Mouse (Mus musculus) heart, postnatal 0 days (tissue): ENCODE results near the gene Sost. TPM values are rescaled to one million over a fixed set of nuclear protein-coding genes. Genes with fewer than 3 reads are reported as not detected.

Experiments used
- ATAC-seq: fragments of 200-750 bp; cut with Nextera tagmentation; 2 replicates; pipeline ENCODE4 v1.8.0; 2017; ENCODE audit warnings: low read depth, moderate number of reproducible peaks, moderate library complexity; ENCODE audit not compliant: insufficient read depth
- DNase-seq: peaks from one replicate; pipeline ENCODE4 v3.0.0-alpha.2; 2016; ENCODE audit warnings: low spot score
- H3K27ac ChIP-seq: fragments of 300-500 bp; sonication (generic); 2 replicates; pipeline ENCODE4 v1.5.1; 2014; ENCODE audit warnings: low read depth, mild to moderate bottlenecking
- H3K27me3 ChIP-seq: fragments of 300-500 bp; sonication (generic); 2 replicates; pipeline ENCODE4 v1.6.1; 2014; ENCODE audit warnings: low read length, mixed read lengths; ENCODE audit not compliant: control insufficient read depth, insufficient read depth
- H3K36me3 ChIP-seq: fragments of 300-500 bp; sonication (generic); replicated peaks from 2 replicates; pipeline ENCODE4 v1.6.1; 2014; ENCODE audit warnings: low read length, mixed read lengths; ENCODE audit not compliant: control insufficient read depth, insufficient read depth
- H3K4me1 ChIP-seq: fragments of 300-500 bp; sonication (generic); 2 replicates; pipeline ENCODE4 v1.6.1; 2014; ENCODE audit warnings: antibody characterized with exemption; ENCODE audit not compliant: control insufficient read depth, insufficient read depth
- H3K4me2 ChIP-seq: fragments of 300-500 bp; sonication (generic); 2 replicates; pipeline ENCODE4 v1.6.1; 2014; ENCODE audit warnings: low read depth, mild to moderate bottlenecking, low read length, moderate library complexity
- H3K4me3 ChIP-seq: fragments of 300-500 bp; sonication (generic); 2 replicates; pipeline ENCODE4 v1.5.1; 2014; ENCODE audit warnings: low read depth, low read length
- H3K9ac ChIP-seq: fragments of 300-500 bp; sonication (generic); replicated peaks from 2 replicates; pipeline ENCODE4 v1.6.1; 2014; ENCODE audit warnings: low read depth, low read length, mixed read lengths
- H3K9me3 ChIP-seq: fragments of 300-500 bp; sonication (generic); replicated peaks from 2 replicates; pipeline ENCODE4 v1.6.1; 2016; ENCODE audit warnings: low read length; ENCODE audit not compliant: control insufficient read depth
- CTCF ChIP-seq: IDR thresholded peaks from 2 replicates; pipeline ENCODE4 v1.5.1; 2016; ENCODE audit warnings: antibody characterized with exemption, control low read depth, low read depth
- EP300 ChIP-seq: IDR thresholded peaks from 2 replicates; pipeline ENCODE4 v1.6.1; 2016; ENCODE audit warnings: antibody characterized with exemption, low read depth
- WGBS: fragments of 180-500 bp; shearing (Covaris S2); extraction: QIAGEN DNeasy Blood & Tissue Kit; methylation state at CpG from one replicate; pipeline ENCODE4 v1.1.7; 2014; 5-methylcytosine and 5-hydroxymethylcytosine counted together
- polyA plus RNA-seq: library from polyadenylated mRNA; unstranded; fragments of >200 nt; fragmentation: Nextera tagmentation; extraction: Ambion mirVana; gene quantifications from 2 replicates; pipeline ENCODE4 v1.2.1, GENCODE M21; 2015
- total RNA-seq: library from RNA; depleted of rRNA; stranded (reverse); fragments of >200 nt; gene quantifications from 2 replicates; pipeline ENCODE4 v1.2.3, GENCODE M21; 2014; ENCODE audit warnings: low replicate concordance

The Sost gene
- total and polyA plus RNA-seq, 2 experiments from 2014 or later, result 2.7 to 6.5 TPM

DNA sequence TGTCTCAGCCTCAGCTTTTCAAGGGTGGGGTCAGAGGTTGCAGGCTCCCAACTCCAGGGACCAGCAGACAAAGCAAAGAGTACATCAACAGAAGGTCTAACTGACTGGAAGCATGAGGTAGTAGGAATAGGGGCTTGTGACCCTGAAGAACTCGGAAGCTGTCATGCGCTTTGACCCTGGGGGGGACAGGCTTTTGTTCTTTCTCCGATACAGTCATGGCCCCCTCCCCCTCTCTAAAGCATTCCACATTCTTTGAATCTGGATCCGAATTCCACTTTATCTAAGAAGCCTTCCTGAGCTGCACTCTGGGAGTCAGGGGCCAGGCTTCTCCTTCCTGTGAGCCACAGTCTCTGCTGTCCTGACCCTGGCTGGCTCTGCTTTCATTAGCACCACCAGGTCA lies 34.8 kb downstream of the Sost start:
- ATAC-seq (peak; percentile 39; the same call in 1 of the 2 replicates), DNase-seq (no peak)
- no peak overlapping the region for H3K4me2 ChIP-seq
- no peak overlapping the region for H3K9ac ChIP-seq
- no peaks in the 10 kb centered on the region for H3K36me3 ChIP-seq
- no peaks in the 10 kb centered on the region for H3K4me1 ChIP-seq
- 35% methylated on average over 4 of the region's 4 CpGs for WGBS
- no peaks in the 10 kb centered on the region for H3K27me3 ChIP-seq
- H3K27ac ChIP-seq, result no peak overlapping the region
- no peak overlapping the region for H3K4me3 ChIP-seq
- TF ChIP-seq CTCF (no peak), EP300 (no peak)
- H3K9me3 ChIP-seq, result no peaks in the 10 kb centered on the region

DNA sequence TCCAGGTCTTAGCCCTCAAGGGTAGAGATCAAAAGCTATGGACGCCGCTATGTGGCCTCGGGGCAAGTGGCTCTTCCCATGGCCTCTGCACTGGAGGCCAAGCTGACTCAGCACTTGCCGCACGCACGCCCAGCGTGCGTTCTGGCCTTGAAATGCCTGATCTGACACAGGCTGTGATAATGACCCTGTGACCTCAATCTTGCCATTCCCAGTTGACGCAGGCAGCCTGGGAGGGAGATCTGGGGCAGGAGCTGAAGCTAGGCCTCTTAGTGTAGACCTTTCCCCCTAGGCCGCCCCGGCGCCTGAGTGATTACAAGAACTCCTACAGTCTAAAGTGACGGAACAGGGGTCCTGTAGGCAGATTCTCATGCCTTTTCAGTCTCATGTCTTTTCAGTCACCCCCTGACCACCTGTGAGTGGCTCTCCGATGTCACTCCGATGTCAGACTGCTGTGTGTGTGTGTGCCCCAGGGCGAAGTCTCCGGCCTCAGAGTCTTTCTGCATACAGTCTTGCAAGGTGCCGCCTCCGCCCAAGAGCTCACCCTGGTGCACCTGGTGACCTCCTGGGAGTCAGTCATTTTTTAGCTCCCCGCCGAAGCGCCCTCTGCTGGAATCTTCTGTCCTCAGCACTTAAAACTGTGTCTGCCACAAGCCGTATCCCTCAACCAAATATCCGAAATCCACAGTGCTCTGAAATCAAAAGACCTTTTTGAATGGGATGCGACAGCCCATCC lies 38.6 kb downstream of the Sost start:
- H3K36me3 ChIP-seq, result no peaks in the 10 kb centered on the region
- no peak overlapping the region for H3K27ac ChIP-seq
- H3K4me2 ChIP-seq, result no peak overlapping the region
- no peaks in the 10 kb centered on the region for H3K27me3 ChIP-seq
- TF ChIP-seq CTCF (peak; percentile 39), EP300 (no peak)
- 50% methylated on average over 25 of the region's 25 CpGs for WGBS
- no peaks in the 10 kb centered on the region for H3K4me1 ChIP-seq
- no peak overlapping the region for H3K9ac ChIP-seq
- H3K4me3 ChIP-seq, result no peak overlapping the region
- ATAC-seq (no peak), DNase-seq (no peak)
- H3K9me3 ChIP-seq, result no peaks in the 10 kb centered on the region

DNA sequence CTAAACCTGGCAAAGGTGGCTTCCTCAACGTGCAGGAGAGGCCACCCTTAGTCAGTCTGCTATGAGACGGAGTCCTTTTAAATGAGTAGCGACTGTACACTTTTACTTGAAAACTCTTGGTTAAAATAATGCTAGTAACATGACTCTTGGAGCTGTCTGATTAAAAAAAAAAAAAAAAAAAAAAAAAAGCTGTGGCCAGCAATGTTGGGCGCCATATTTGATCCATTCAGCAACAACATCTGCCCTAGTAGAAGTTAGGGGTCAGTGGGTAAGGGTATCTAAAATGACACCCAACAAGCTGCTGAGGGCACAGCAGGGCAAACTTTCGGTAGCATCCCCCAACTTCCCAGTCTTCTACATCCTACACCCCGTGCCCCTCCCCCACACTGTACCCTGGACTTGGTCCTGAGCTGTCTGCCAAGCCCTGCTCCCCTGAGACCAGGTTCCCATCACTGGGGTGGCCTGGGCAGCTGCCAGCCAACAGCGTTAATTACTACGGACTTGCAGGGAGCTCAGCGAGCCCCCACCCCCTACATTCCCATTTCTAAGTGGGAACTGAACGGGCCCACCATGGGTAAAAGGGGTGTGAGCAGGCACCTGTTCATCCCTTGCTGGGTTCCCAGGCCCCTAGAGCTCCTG lies 39.7 kb downstream of the Sost start:
- Histone ChIP-seq H3K9ac (no peak overlapping the region), H3K4me2 (no peak overlapping the region), H3K4me3 (no peak overlapping the region), H3K27ac (no peak overlapping the region), H3K4me1 (no peaks in the 10 kb centered on the region), H3K27me3 (no peaks in the 10 kb centered on the region), H3K36me3 (no peaks in the 10 kb centered on the region), H3K9me3 (no peaks in the 10 kb centered on the region)
- no peak for DNase-seq
- WGBS, result 86% methylated on average over 10 of the region's 10 CpGs
- no peak for TF ChIP-seq EP300
- TF ChIP-seq CTCF, result no peak
- no peak for ATAC-seq

DNA sequence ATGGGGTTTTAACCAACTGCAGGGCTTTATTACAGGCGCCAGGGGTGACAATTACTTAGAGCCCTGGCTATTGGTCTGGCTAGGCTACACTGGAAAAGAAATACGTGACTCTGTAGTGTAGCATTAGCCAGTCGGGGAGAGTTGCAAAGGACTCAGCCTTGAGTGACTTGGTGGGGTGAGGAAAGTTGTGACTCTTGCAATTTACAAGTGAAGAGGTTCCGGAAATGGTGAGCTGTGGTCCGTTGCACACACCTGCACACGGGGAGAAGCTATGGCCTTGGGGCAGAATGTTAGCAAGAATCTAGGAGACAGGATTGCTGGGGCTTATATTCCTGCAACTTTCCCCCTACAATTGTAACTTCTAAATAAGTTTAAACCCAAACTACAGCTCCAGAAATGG lies 41.2 kb downstream of the Sost start:
- Histone ChIP-seq H3K9me3 (no peaks in the 10 kb centered on the region), H3K27ac (no peak overlapping the region), H3K27me3 (no peaks in the 10 kb centered on the region), H3K36me3 (no peaks in the 10 kb centered on the region), H3K9ac (no peak overlapping the region), H3K4me1 (peaks cover 7% of the 10 kb centered on the region; the same call in 1 of the 2 replicates), H3K4me3 (no peak overlapping the region), H3K4me2 (no peak overlapping the region)
- DNase-seq, result no peak
- no peak for ATAC-seq
- no peak for TF ChIP-seq EP300
- TF ChIP-seq CTCF, result no peak
- WGBS, result 72% methylated on average over 6 of the region's 6 CpGs

DNA sequence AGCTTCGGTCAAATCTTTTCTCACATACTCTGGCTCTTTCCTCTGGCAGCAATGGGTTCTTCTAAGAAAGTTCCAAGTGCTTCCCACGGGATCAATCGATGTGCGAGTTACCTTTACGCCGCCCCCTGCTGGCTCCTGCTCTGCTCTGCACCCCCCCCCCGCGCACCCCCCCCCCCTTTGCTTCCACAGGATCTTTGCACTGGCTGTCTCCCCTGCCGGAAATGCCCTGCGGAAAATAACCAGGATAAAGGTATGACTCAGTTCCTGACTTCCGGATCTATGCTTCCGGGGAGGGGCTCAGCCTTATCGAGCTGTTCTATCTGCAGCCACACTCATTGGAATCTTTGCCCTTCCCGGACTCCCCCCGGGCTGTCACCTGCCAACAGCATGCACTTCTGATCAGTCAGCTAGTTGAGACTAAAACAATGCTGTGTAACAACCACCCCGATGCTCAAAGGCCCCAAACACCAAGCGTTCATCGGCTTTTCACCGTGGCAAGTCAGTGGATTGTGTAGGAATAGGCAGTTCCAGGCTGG lies 42.3 kb downstream of the Sost start:
- Histone ChIP-seq H3K27me3 (no peaks in the 10 kb centered on the region), H3K4me2 (no peak overlapping the region), H3K9me3 (no peaks in the 10 kb centered on the region), H3K27ac (no peak overlapping the region), H3K4me1 (peaks cover 13% of the 10 kb centered on the region; the same call in 1 of the 2 replicates), H3K9ac (no peak overlapping the region), H3K4me3 (no peak overlapping the region), H3K36me3 (no peaks in the 10 kb centered on the region)
- no peak for TF ChIP-seq CTCF
- TF ChIP-seq EP300, result no peak
- ATAC-seq (no peak), DNase-seq (no peak)
- WGBS, result 61% methylated on average over 19 of the region's 19 CpGs
